Mouse (Mus musculus) right cerebral cortex, postnatal 36 days (tissue): ENCODE results near the gene Bmf.
A peak's percentile ranks its signal among the peaks of the same experiment; 100 is the strongest.

Source experiments
- DNase-seq, 2 experiments: peaks; one replicate each; pipeline ENCODE4 v3.0.0; 2022; ENCODE audit warnings: low spot score in 2 of 2, mixed read lengths in 1 of 2

Gene Bmf

DNA sequence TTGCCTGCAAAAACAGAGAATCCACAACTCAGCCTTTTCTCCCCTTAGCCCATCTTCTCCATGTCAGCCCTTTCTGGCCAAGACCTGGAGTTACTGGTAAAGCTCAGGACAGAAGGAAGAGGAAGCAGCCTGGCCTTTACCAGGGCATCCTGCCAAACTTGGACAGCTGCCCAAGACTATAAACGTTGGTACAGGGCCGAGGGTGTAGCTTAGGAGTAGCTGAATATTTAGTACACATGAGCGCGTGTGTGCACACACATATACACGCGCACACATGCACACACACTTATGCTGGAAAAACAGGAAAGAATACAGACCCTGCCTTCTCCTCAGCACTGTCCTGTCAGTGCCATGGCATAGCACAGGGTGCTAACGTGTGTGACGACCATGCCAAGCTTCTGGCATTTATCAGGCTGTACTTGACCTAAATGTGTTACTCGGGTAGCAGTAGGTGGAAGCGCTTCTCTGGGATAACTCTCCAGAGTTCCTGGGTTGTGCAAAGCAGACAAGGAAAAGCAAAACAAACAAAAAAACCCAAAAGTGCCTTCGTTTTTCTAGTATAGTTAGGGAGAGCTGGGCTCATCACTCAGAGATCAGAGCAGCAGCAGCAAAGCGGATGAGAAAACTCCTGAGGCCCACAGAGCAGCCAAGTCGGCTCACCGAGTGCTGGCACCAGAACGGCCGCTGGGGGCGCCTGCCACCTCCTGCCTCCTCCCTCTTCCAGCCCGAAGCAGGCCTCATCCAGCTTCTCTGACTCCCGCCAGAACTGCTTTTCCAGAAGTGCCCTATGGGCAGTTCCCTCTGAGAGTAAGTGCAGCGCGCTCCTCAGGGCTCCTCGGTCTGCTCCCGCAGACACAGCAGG lies 4.0 kb downstream of the Bmf start:
- peak; percentile 78 to 80 for DNase-seq

DNA sequence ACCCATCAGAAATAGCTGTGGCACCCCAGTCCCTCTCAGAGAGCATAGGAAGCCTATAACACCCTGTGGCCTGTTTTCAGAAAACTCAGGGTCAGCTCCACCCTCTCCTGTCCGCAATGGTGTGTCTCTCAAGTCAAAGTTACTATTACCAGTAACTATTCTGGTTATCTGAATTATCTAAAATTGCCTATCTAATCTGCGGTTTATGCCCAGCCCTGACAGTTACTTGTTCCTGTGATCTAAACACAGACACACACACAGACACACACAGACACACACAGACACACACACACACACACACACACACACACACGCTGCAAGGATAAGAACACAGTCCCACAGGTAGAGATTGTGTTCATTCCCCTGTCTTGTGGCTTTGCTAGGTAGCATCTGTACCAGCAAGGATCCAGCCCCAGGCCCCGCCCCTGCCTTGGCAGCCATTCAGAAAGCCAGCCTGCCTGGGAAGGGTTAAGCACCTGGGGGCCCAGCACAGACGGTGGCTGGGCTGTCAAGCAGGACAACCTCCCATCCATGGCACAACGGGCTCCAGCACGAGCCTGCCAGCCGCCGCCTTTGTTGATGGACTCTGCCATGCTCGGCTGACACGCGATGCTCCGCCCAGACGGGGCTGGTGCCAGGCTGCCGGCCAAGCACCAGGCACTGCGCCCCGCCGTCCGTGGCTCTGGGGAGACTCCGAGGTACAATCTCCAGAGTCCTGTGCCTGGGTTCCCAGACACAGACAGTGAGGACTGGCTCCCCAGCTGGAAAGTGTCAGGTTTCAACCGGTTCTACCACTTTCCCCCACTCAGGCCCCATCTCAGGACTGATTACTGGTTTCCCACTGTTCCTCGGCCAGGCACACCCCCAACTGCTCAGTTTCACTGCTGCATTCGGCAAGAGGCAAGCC lies 5.3 kb downstream of the Bmf start:
- peak in 1 of 2 experiments; percentile 44 for DNase-seq

DNA sequence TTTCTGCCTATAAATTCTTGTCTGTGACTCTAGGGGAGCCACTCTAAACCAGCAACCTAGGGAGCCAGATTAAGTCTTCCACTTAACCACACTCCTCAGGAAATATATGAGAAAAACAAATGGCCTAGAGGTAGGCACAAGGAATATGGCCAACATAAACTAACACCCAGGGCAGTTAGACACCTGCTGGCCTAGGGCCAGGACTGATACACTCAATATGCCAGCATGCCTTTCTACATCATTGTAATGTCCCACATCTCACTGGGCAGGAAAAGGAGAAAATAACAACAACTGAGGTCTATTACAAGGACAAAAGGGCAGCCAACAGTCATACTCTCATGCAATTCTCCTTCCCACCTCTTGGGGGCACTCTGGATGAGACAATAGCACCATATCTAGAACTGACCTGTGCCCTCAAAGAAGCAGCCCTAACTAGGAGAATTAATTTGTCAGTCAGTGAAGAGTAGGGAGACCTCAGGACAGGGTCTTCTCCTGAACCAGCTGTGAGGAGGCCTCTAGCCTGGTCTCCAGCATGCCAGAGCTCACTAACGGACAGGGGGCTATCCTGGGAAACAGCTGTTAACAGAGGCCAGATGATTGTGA lies 6.4 kb downstream of the Bmf start:
- no peak for DNase-seq

DNA sequence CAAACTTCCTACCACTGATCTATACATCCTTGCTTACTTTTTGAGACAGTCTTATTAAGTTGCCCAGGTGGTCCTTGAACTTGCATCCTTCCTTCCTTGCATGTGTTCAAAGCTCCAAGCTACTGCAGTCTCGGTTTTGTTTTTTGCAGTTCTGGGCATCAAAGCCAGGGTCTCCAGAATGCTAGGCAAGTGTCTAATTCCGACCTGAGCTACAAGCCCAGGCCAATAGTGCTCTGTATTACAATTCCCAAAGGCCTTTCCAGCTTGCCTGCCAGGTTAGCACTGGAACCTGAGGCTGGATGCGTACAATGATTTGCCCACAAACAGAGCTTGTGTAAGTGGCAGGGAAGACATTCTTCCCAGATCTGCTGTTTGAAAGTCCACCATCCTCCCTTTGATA lies 7.8 kb downstream of the Bmf start:
- no peak for DNase-seq

DNA sequence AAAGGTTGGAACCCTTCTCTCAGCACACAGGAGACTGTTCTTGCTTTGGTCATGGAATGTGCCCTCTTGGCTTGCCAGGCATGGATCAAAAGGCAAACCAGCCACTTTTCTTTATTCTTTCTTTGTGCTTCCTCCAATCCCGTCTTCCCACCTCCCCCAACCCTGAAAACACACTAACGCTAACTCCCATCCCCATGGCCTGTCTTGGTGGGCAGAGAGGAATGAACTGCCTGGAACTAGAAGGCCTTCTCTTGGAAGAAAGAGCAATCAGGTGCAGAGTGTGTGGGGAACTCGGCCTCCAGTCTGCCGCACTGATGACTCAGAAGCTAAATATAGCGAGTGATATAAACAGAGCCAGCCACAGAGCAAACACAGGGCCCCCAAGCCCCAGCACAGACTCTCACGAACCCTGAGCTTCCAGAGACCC lies 8.8 kb downstream of the Bmf start:
- DNase-seq: no peak

DNA sequence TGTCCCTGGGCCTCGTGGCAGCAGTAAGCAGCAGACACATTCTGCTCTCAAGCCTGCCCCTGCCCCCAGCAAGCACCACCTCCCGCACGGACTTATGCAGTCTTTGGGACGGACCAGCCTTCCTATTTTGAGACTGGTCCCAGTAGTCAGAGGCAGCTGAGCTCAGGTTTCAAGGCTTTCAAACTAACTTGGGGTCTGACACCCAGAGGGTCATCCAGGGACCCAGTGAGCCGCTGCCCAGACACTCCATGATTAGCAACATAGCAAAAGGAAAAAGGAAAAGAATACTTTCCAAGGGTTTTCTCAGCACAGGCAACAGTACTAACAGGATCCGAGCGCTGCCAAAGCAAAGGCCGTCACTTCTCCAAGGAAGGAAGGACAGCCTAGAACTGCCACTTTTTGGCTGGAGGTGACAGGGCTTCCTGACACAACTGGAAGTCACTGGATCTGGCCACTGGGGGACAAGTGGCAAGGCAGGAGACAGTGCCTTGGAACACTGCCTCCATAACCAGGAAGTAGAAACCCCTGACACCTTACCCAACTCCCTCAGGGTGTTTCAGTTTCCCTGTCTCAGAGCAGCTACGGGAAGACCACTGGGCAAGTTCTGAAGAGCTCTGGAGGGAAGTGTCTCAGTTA lies 9.5 kb downstream of the Bmf start:
- DNase-seq: no peak

DNA sequence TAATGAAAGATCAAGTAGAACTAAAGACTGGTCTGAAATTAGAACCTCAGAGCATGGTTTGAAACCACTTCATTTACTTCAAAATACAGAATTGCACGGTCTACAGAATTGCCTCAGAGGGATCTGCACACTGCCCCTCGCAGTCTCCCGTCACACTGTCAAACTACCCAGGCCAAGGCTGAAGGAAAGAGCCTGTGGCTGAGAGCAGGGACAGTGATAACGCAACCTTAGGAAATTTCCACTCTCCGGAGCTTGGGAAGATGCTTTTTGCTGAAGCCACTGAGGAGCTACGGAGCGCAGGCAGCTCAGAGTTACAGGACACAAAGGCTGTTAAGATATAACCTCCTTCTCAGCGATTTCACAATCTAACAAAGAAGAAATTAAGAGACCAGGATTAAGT lies 10.4 kb downstream of the Bmf start:
- no peak for DNase-seq

DNA sequence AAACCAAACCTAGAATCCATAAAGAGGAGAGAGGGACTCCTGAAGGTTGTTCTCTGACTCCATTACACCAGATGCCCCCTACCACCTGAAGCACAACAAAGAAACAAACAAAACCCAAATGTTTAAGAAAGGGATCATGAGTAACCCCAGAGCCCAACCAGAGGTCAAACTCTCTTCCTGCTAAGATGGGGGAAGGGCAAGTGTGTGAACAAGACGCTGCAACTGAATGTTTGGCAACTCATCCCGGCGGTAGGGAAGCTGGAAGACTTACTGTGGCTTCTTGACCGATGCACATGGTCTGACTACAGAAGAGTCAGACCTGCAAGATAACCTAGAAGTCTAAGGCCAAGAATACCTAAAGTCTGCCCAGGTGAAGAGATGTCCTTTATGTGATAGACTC lies 12.3 kb downstream of the Bmf start:
- DNase-seq: no peak

DNA sequence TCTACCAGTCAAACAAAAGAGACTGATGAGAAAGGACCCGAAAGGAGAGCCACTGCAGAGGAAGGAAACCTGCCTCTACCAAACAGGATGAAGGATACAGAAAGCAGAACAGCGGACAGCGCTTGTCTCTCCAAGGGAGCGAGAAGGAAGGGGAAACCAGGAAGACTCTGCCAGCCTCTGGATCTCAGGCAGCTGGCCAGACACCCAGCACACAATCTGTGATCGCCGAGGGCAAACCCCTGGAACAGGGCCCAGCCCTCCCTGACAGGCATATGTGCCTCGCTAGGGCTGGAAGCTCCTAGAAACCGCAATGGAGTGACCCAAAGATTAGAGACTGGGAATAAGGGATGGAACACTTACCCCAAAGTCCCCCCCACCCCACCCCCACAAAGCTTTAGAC lies 12.9 kb downstream of the Bmf start:
- DNase-seq: no peak

DNA sequence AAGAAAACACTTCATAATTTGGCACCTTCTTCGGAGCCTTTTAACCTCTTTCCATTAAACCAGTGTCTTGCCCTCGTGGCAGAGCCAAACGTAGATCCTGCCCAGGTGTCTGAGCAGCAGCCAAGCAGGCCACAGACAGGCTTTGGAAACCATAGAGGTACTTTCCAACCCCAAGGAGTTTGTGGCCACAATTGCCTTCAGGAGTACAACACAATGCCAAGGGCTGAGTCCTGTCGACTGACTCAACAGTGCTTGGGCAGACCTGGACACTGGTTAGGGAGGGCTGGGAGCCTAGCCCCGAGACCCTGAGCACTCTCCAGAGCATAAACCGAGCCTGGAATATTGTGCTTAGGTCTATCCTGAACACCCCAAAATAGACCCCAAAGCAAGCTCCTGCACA lies 13.4 kb downstream of the Bmf start:
- DNase-seq: no peak

DNA sequence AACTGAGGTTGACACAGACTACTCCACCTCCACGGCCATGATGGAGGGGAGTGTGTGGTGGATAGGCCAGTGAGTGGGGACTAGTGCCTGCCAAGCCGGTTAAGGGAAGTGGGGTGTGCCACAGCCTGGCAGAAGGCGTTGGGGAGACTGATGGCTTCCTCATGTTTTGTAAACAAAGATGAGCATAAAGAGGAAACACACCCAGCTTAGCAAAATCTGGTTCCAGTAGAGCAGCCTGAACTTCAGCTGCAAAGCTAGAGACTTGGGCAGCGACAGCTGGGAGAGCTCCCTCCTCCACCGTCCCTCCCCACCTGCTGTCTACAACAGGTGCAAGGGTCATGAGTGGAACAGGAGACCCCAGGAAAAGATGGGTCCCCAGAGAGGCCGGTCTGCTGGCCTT lies 15.5 kb downstream of the Bmf start:
- DNase-seq: no peak

DNA sequence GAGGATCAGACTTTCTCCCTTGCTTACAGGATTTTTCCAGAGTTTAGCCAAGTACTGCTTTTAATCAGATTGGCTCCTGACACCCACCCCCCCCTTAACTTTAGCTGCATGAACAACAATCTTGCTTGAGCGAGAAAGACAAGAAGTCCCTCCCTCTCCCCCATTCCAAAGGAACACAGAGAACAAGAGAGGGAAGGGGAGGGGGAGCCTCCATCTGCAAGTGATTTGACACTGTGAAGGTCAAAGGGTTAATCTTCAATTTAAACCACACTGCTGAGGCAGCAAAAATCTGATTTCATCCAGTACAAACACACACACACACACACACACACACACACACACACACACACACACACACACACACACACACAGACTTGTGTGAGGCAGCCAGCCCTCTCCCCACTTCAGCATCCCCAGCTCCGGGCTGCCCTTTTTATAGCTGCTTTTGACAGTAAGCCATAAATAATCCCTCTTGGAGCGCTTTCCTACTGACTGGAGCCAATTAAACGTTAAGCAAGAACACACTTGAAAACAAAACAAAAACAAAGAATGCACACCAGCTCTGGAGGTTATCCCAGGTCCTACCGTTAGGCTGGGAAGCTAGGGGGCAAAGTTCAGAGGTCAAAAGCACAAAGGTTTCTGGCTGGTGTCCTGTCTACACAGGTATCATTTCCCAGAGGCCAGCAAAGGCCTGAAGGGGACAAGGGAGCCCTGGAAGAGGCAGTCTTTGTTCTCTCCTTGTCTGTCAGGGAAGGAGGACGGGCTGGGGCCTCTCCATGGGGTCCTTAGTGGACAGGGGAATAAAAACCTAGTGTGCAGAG lies 16.4 kb downstream of the Bmf start:
- DNase-seq: no peak

DNA sequence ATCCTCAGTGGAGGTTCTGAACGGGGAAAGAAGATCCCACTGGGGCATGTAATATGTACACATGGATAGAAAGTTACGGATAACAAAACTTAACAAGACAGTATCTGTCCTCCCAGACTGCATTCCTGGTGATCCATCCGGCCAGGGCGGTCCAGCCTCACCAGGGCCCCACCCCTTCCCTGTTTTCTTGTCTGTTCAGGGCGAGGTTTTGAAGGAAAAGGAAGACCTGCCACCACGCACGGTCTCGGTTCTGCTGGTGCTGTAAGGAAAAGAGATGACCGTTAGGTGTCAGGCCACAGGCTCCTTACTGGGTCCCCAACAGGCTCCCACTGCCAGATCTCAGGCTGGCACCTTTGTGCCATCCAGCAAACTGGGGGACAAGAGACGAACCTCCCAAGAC lies 17.1 kb downstream of the Bmf start:
- no peak for DNase-seq

DNA sequence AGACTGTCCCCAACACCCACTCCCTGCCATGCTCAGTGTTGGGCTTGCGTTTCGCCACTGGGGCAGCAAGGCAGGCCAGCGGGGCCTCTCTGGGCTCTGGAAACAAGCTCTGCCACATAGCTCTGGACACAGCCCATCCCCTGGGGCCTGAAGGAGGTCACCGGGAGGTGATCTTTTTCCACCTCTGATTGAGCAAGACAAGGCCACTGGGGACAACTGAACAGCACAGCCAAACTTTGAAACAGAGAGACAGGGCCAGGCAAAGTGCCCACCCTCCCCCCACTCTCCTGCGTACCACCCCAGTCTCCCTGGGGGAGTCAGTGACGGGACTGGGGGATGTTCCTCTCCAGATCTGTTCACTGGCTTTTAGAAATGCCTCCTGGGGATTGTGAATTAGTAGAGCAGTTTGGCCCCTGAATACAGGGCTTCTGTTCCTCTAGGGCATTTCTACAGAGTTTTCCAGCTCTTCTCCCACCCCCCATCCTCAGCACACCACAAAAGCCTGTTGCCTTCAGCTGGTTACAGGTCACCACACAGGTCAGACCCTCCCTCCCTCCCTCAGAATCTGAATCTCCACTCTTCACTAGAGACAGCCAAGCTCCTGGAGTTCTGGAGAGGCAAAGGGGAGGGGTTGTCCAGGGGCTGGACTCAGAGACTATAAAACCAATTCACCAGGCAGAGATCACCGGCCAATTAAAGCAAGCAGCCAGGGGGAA lies 19.9 kb downstream of the Bmf start:
- DNase-seq: no peak

DNA sequence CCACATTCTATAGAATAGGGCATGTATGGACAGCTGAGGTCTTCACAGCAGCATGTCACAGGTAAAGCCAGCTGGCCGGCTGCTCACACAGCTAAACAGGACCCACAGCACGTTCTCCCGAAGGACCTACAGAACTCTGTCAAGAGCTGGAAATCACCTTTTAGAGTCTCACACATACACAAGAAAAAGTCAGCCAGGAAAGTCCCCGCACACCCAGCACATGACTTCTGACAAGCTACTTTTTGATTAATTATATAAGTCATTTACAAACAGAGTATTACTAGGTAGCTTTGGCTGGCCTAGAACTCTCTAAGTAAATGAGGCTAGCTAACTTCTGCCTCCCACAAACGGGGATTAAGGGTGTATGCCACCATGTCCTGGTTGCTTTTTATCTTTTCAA lies 22.9 kb downstream of the Bmf start:
- DNase-seq: no peak

DNA sequence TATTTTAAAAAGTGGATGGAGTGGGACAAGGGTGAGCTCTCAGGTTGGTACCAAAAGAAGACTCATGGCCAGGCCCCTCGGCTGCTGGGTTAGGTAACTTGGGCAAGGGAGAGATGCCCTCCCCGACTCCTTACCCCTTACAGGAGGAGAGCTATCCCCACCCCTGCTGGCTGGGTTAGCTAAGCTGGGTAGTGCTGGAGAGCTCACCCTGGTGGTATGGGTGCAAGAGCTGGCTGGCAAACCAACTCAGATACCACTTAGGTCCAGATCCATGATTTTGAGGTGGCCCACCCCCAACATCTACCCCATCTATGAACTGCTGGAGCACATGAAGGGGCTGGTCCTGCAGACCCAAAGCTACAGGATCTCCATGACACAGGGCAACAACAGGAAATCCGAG lies 24.7 kb downstream of the Bmf start:
- DNase-seq: no peak

DNA sequence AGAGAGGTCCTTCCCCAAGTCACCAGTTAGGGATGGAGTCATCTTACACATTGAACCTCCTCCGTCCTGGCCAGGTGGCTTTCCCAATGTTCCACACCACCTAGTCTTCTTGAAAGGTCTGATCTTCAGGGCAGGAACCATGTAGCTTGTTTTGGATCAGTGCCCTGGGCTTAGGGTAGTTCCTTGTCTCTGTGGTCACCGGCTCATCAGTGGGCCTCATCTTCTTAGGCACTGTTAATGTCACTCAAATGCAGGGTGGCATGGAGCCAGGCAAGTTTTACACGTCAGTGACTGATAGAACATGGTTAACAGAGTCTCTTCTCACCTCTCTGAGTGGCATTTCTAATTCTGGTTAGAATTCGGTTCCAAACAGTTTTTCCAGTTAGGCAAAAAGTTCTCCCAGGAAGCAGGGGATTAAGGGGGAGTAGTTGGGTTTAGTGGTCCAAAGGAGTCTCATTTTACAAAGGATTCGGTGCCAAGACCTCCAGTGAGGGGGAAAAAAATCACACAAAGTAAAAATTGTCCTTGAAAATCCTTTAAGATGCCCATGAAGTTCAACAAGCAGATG lies 26.2 kb downstream of the Bmf start:
- no peak for DNase-seq

DNA sequence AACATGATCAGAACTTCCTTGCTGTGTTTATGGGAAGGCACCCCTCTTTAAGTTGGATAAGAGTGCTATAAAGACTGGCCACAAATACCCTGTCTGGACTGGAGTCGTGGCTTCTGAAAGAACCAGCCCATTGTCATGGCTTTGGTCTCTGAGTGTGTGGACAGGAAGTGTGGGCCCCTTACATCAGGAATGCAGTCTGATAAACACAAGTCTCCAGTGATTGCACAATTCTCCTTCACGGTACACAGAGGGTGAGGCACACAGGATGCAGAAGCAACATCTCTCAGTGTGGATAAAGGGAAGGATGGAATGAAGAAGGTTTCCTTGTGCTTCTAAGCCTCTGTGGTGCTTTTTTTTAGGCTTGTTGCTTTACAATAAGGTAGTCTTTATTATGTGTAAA lies 27.2 kb downstream of the Bmf start:
- no peak for DNase-seq

DNA sequence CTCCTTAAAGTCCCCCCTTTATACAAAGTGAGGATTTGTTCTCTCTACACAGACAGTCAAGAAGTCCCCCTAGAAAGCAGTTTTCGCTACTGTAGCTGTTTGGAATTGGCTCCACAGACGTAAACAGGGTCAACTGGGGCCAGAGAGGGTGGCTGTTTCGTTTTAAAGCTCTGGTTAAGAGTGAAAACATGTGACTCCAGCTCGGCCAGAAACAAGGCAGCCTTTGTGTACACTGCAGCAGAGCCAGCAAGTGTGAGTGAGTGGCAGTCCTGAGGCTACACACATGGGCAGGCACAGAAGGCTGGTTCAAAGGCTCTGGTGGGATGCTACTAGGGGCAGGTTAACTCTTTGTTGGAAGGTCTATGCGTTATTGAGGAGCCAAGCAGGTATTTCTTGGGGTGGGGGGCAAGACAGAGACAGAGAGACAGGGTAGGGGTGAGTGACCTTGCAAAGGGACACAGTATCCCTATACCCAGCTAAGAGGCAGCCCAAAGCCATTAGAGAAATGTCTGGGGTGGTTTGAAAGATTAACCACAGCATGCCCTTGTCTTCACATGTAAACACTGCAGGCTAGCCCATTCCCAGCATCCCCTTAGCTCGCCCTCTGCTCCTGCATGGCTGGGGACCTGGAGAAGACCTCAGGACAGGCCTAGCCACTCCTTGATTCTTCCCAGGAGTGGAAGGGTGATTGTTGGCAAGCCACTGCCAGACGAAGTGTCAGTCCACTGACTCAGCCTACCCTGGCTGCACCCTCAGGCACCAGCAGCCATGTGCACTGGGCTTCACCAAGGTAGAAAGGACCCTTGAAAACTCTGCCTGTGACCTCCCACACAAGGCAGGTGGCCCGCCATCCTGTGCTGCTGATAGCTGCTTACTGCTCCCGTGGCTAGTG lies 29.2 kb downstream of the Bmf start:
- peak in 1 of 2 experiments; percentile 45 for DNase-seq
